Mouse (Mus musculus) heart, postnatal 14 days (tissue): ENCODE data around the gene Hormad2. TPM values are rescaled to one million over a fixed set of nuclear protein-coding genes. Genes with fewer than 3 reads are reported as not detected.

ENCODE experiments used
- DNase-seq, 2 experiments: peaks; one replicate each; pipeline ENCODE4 v3.0.0; 2021 to 2022
- intact Hi-C: fragments of 180-260 bp; cut with DNase I; formaldehyde crosslinking; loops from one replicate; pipeline ENCODE4 v1.15.1; 2025
- total RNA-seq, 2 experiments: library from RNA; stranded (reverse); gene quantifications; 2 replicates each; pipeline ENCODE4 v1.2.3; 2021

Gene Hormad2
- total RNA-seq, 2 experiments from 2014 or later = not detected

GRCm38 (mm10) chr11:4352637-4353036, 88.3 kb downstream of the Hormad2 start:
- intact Hi-C loops = no loop called here
- peak; percentile 16 to 41 for DNase-seq

- intact Hi-C loops = no loop called here
- DNase-seq = no peak
Measured at GRCm38 (mm10) chr11:4343926-4344325, 97.0 kb downstream of the Hormad2 start.

GRCm38 (mm10) chr11:4342027-4342426, 98.9 kb downstream of the Hormad2 start:
- no peak for DNase-seq
- intact Hi-C loops = no loop called here

- DNase-seq = no peak
- intact Hi-C loops = no loop called here
Measured at GRCm38 (mm10) chr11:4340109-4340779, 100.7 kb downstream of the Hormad2 start.

GRCm38 (mm10) chr11:4339275-4339674, 101.6 kb downstream of the Hormad2 start:
- intact Hi-C loops = no loop called here
- DNase-seq = no peak

- intact Hi-C loops = no loop called here
Measured at GRCm38 (mm10) chr11:4336693-4337283, 104.1 kb downstream of the Hormad2 start.

GRCm38 (mm10) chr11:4335810-4336692, 104.9 kb downstream of the Hormad2 start:
- DNase-seq = no peak
- intact Hi-C loops = no loop called here

More at GRCm38 (mm10) chr11:4336693-4337283, 104.1 kb downstream of the Hormad2 start:
- no peak for DNase-seq

- intact Hi-C loops = no loop called here
- DNase-seq = no peak
Measured at GRCm38 (mm10) chr11:4332961-4333360, 107.9 kb downstream of the Hormad2 start.

- intact Hi-C loops = loop anchor here (10.0 kb wide), 1 partner anchor 87 kb away; no protein-coding TSS in a partner anchor
- no peak for DNase-seq
Measured at GRCm38 (mm10) chr11:4328188-4328587, 112.7 kb downstream of the Hormad2 start.

- intact Hi-C loops = loop anchor here (10.0 kb wide), 1 partner anchor 91 kb away; no protein-coding TSS in a partner anchor
Measured at GRCm38 (mm10) chr11:4323481-4323880, 117.4 kb downstream of the Hormad2 start.

GRCm38 (mm10) chr11:4322943-4323342, 118.0 kb downstream of the Hormad2 start:
- no peak for DNase-seq
- intact Hi-C loops = loop anchor here (10.0 kb wide), 1 partner anchor 92 kb away; no protein-coding TSS in a partner anchor

More at GRCm38 (mm10) chr11:4323481-4323880, 117.4 kb downstream of the Hormad2 start:
- DNase-seq = no peak

- DNase-seq = no peak
- intact Hi-C loops = loop anchor here (10.0 kb wide), 1 partner anchor 94 kb away; no protein-coding TSS in a partner anchor
Measured at GRCm38 (mm10) chr11:4320876-4321275, 120.0 kb downstream of the Hormad2 start.

- DNase-seq = no peak
- intact Hi-C loops = no loop called here
Measured at GRCm38 (mm10) chr11:4319212-4319955, 121.5 kb downstream of the Hormad2 start.

GRCm38 (mm10) chr11:4318011-4318410, 122.9 kb downstream of the Hormad2 start:
- intact Hi-C loops = no loop called here
- DNase-seq = no peak

- intact Hi-C loops = no loop called here
- DNase-seq = no peak
Measured at GRCm38 (mm10) chr11:4317287-4317686, 123.6 kb downstream of the Hormad2 start.

GRCm38 (mm10) chr11:4312180-4312579, 128.7 kb downstream of the Hormad2 start:
- DNase-seq = no peak
- intact Hi-C loops = no loop called here

- no peak for DNase-seq
- intact Hi-C loops = no loop called here
Measured at GRCm38 (mm10) chr11:4310324-4310723, 130.6 kb downstream of the Hormad2 start.

- no peak for DNase-seq
- intact Hi-C loops = no loop called here
Measured at GRCm38 (mm10) chr11:4309613-4310012, 131.3 kb downstream of the Hormad2 start.

GRCm38 (mm10) chr11:4308514-4309450, 132.1 kb downstream of the Hormad2 start:
- intact Hi-C loops = no loop called here
- DNase-seq = peak in 1 of 2 experiments; percentile 49
